Mouse (Mus musculus) stomach, postnatal 0 days (tissue): ENCODE measurements at regions not wholly inside any gene's neighbourhood (a gene's known extent, or its start where the extent isn't known, plus 50 kb on each side); places are given as distances from the start of the nearest gene placed in this dataset.

ENCODE experiments used
- CTCF ChIP-seq: IDR thresholded peaks from 2 replicates; pipeline ENCODE4 v1.5.1; 2016; ENCODE audit warnings: antibody characterized with exemption, low read depth, mild to moderate bottlenecking, moderate library complexity
- EP300 ChIP-seq: optimal IDR thresholded peaks from 2 replicates; pipeline ENCODE3; 2016; ENCODE audit warnings: antibody characterized with exemption

GRCm38 (mm10) chr14:19020102-19020501, 126.0 kb upstream of the Ube2e2 start:
- TF ChIP-seq CTCF (no peak), EP300 (no peak)
